Mouse (Mus musculus): ENCODE results near the gene Rhof. TPM values are rescaled to one million over a fixed set of nuclear protein-coding genes. Genes with fewer than 3 reads are reported as not detected.

Rhof gene
- total RNA-seq, 2 experiments from 2014 or later = 48.5 to 48.9 TPM

GRCm38 (mm10) chr5:123159866-123160265 is 27.4 kb upstream of the Rhof start:
- intact Hi-C loops (cut with DNase I) = no loop called here

GRCm38 (mm10) chr5:123159446-123159845 is 27.0 kb upstream of the Rhof start:
- intact Hi-C loops (cut with DNase I) = no loop called here
- Histone ChIP-seq H3K27ac (no peak overlapping the region), H3K4me3 (no peak overlapping the region)
- no peak for TF ChIP-seq CTCF (IDR thresholded peaks at IDR 0.05)
- no peak for DNase-seq (ENCODE audit: extremely low spot score in 1 of 2, low spot score in 2 of 2)

More at GRCm38 (mm10) chr5:123159866-123160265, 27.4 kb upstream of the Rhof start:
- H3K4me3 ChIP-seq = no peak overlapping the region
- no peak overlapping the region for H3K27ac ChIP-seq
- no peak for TF ChIP-seq CTCF (IDR thresholded peaks at IDR 0.05)
- DNase-seq (ENCODE audit: extremely low spot score in 1 of 2, low spot score in 2 of 2) = no peak

GRCm38 (mm10) chr5:123157972-123158371 is 25.5 kb upstream of the Rhof start:
- no peak for TF ChIP-seq CTCF (IDR thresholded peaks at IDR 0.05)
- H3K27ac ChIP-seq = no peak overlapping the region
- no peak overlapping the region for H3K4me3 ChIP-seq
- intact Hi-C loops (cut with DNase I) = no loop called here
- no peak for DNase-seq (ENCODE audit: extremely low spot score in 1 of 2, low spot score in 2 of 2)

- intact Hi-C loops (cut with DNase I) = no loop called here
- Histone ChIP-seq H3K27ac (no peak overlapping the region), H3K4me3 (no peak overlapping the region)
- peak; percentile 56 for TF ChIP-seq CTCF (IDR thresholded peaks at IDR 0.05)
- DNase-seq (ENCODE audit: extremely low spot score in 1 of 2, low spot score in 2 of 2) = no peak
Measured at GRCm38 (mm10) chr5:123156763-123157162, 24.3 kb upstream of the Rhof start.

- peak in 1 of 2 experiments; percentile 58 for DNase-seq (ENCODE audit: extremely low spot score in 1 of 2, low spot score in 2 of 2)
- Histone ChIP-seq H3K4me3 (no peak overlapping the region), H3K27ac (no peak overlapping the region)
- TF ChIP-seq CTCF (IDR thresholded peaks at IDR 0.05) = peak; percentile 79
- intact Hi-C loops (cut with DNase I) = no loop called here
Measured at GRCm38 (mm10) chr5:123155425-123155824, 22.9 kb upstream of the Rhof start.

- no peak for TF ChIP-seq CTCF (IDR thresholded peaks at IDR 0.05)
- DNase-seq (ENCODE audit: extremely low spot score in 1 of 2, low spot score in 2 of 2) = no peak
- Histone ChIP-seq H3K4me3 (no peak overlapping the region), H3K27ac (no peak overlapping the region)
- intact Hi-C loops (cut with DNase I) = loop anchor here (5.0 kb wide), 1 partner anchor 86 kb away; the partner anchor contains the start of gene Tmem120b
Measured at GRCm38 (mm10) chr5:123152901-123153300, 20.4 kb upstream of the Rhof start.

GRCm38 (mm10) chr5:123151707-123152362 is 19.3 kb upstream of the Rhof start:
- Histone ChIP-seq H3K27ac (no peak overlapping the region), H3K4me3 (no peak overlapping the region)
- intact Hi-C loops (cut with DNase I) = loop anchor here (5.0 kb wide), 1 partner anchor 85 kb away; the partner anchor contains the start of gene Tmem120b
- DNase-seq (ENCODE audit: extremely low spot score in 1 of 2, low spot score in 2 of 2) = no peak
- no peak for TF ChIP-seq CTCF (IDR thresholded peaks at IDR 0.05)

- intact Hi-C loops (cut with DNase I) = loop anchor here (5.0 kb wide), 1 partner anchor 84 kb away; the partner anchor contains the start of gene Tmem120b
- H3K4me3 ChIP-seq = peak overlapping the region; percentile 36
- no peak for DNase-seq (ENCODE audit: extremely low spot score in 1 of 2, low spot score in 2 of 2)
- 0 out of 2 replicates have a peak overlapping the region, but pooled peaks have one; percentile 19 for H3K27ac ChIP-seq
- TF ChIP-seq CTCF (IDR thresholded peaks at IDR 0.05) = no peak
Measured at GRCm38 (mm10) chr5:123151077-123151476, 18.6 kb upstream of the Rhof start.

- Histone ChIP-seq H3K4me3 (peak overlapping the region; percentile 36), H3K27ac (0 out of 2 replicates have a peak overlapping the region, but pooled peaks have one; percentile 19)
- no peak for DNase-seq (ENCODE audit: extremely low spot score in 1 of 2, low spot score in 2 of 2)
- intact Hi-C loops (cut with DNase I) = loop anchor here (5.0 kb wide), 1 partner anchor 83 kb away; the partner anchor contains the start of gene Tmem120b
- no peak for TF ChIP-seq CTCF (IDR thresholded peaks at IDR 0.05)
Measured at GRCm38 (mm10) chr5:123150641-123151040, 18.1 kb upstream of the Rhof start.

GRCm38 (mm10) chr5:123149451-123150400 is 17.2 kb upstream of the Rhof start:
- Histone ChIP-seq H3K4me3 (peak overlapping the region; percentile 36), H3K27ac (peak overlapping the region; percentile 29; the same call in 1 of the 2 replicates)
- peak; percentile 87 to 90 for DNase-seq (ENCODE audit: extremely low spot score in 1 of 2, low spot score in 2 of 2)
- intact Hi-C loops (cut with DNase I) = loop anchor here (1.0 to 5.0 kb wide), 3 partner anchors 16 to 82 kb away; partner anchors contain the start of gene Tmem120b
- TF ChIP-seq CTCF (IDR thresholded peaks at IDR 0.05) = peak; percentile 91

- Histone ChIP-seq H3K4me3 (no peak overlapping the region), H3K27ac (no peak overlapping the region)
- intact Hi-C loops (cut with DNase I) = loop anchor here (2.0 kb wide), 1 partner anchor 31 kb away; no protein-coding TSS in a partner anchor
- no peak for TF ChIP-seq CTCF (IDR thresholded peaks at IDR 0.05)
- DNase-seq (ENCODE audit: extremely low spot score in 1 of 2, low spot score in 2 of 2) = no peak
Measured at GRCm38 (mm10) chr5:123148073-123148722, 15.7 kb upstream of the Rhof start.

All from left cerebral cortex, adult 2 months (tissue).